ENCODE assay signal across 24 mouse cellular contexts in genomic region chr3:103862721-103863220, GRCm38 (mm10). TPM values are rescaled to one million over a fixed set of nuclear protein-coding genes. Genes with fewer than 3 reads are reported as not detected.
DNase-seq lines count a peak whose midpoint lies in the region; ATAC-seq and TF ChIP-seq lines count a peak whose summit lies in the region.
"Had no signal": no experiment of that assay in that cellular context is flagged by ENCODE, and none has a peak within 500 bp of the region (broad histone marks: within the 10 kb centered on the region; RNA-seq: fewer than 3 reads in every experiment).

No protein-coding gene starts in this region.

- no peaks in the 10 kb centered on the region for H3K9me3 ChIP-seq in CH12.LX (replicated peaks; ENCODE audit: low read length)
- H3K9me3 ChIP-seq in lung, postnatal 0 days (ENCODE audit: low read length): no peaks in the 10 kb centered on the region
- H3K9me3 ChIP-seq: embryonic facial prominence, embryonic 10.5 days; forebrain, embryonic 10.5 days; forebrain, embryonic 15.5 days; heart, embryonic 15.5 days; hindbrain, embryonic 10.5 days had no signal

- dilution Hi-C loops in CH12.LX (cut with MboI; ENCODE audit: extremely low pct_ligation_motif_present, extremely low pct_unique_long_range_greater_than_20kb, low sequenced_read_pairs): no loop called here

- in situ Hi-C loops in CH12.LX (cut with MboI; ENCODE audit: low pct_ligation_motif_present, low pct_unique_long_range_greater_than_20kb, low sequenced_read_pairs): no loop called here

- 80% methylated on average over 3 of the region's 4 CpGs for WGBS in macrophage (ENCODE audit: missing documents)
- WGBS in lung, postnatal 0 days: 62% methylated on average over 4 of the region's 4 CpGs

- no peak for ATAC-seq in lung, postnatal 0 days
- no peak for ATAC-seq in erythroid progenitor cell, adult 5-6 weeks (replicated peaks; ENCODE audit: low FRiP score, poor library complexity, severe bottlenecking)
- ATAC-seq: forebrain, embryonic 15.5 days; intestine, postnatal 0 days had no signal

- TF ChIP-seq EP300 in CH12.LX (IDR thresholded peaks at IDR 0.05; ENCODE audit: low read length): peak; percentile 42
- no peak for TF ChIP-seq EP300 in lung, postnatal 0 days (IDR thresholded peaks at IDR 0.05)

- peak overlapping the region; percentile 69 for H3K4me2 ChIP-seq in CH12.LX (ENCODE audit: insufficient read depth, low read depth, poor library complexity, severe bottlenecking)
- H3K4me2 ChIP-seq in lung, postnatal 0 days (replicated peaks; ENCODE audit: low read depth, low read length): no peak overlapping the region
- H3K4me2 ChIP-seq: forebrain, embryonic 15.5 days; heart, embryonic 11.5 days; heart, embryonic 15.5 days; hindbrain, embryonic 14.5 days had no signal

- H3K79me2 ChIP-seq in CH12.LX (replicated peaks; ENCODE audit: control insufficient read depth, extremely low read depth, insufficient read depth, poor library complexity, severe bottlenecking) (peaks cover 66% of the 10 kb centered on the region), macrophage (ENCODE audit: inconsistent target) (peaks cover 73% of the 10 kb centered on the region)

- intact Hi-C loops in heart, postnatal 25 days (cut with DNase I): no loop called here

- H3K9ac ChIP-seq in CH12.LX (ENCODE audit: insufficient read depth, low read depth): peak overlapping the region; percentile 64
- H3K9ac ChIP-seq in lung, postnatal 0 days (replicated peaks; ENCODE audit: low read depth): no peak overlapping the region
- H3K9ac ChIP-seq: forebrain, embryonic 15.5 days; heart, embryonic 15.5 days; hindbrain, embryonic 14.5 days had no signal

- H3K27me3 ChIP-seq in CH12.LX (replicated peaks): no peaks in the 10 kb centered on the region
- H3K27me3 ChIP-seq in lung, postnatal 0 days (replicated peaks; ENCODE audit: insufficient read depth, low read length): no peaks in the 10 kb centered on the region
- H3K27me3 ChIP-seq: forebrain, embryonic 15.5 days; heart, embryonic 15.5 days had no signal

- H3K27ac ChIP-seq in CH12.LX (ENCODE audit: insufficient read depth, low read depth): peak overlapping the region; percentile 70
- H3K27ac ChIP-seq in macrophage: 0 out of 2 replicates have a peak overlapping the region, but pooled peaks have one; percentile 5
- no peak overlapping the region for H3K27ac ChIP-seq in lung, postnatal 0 days (ENCODE audit: low read length)
- H3K27ac ChIP-seq: embryonic facial prominence, embryonic 10.5 days; forebrain, embryonic 10.5 days; forebrain, embryonic 15.5 days; heart, adult 2 months; heart, embryonic 15.5 days; hindbrain, embryonic 10.5 days; hindbrain, embryonic 14.5 days had no signal

- TF ChIP-seq POLR2A in CH12.LX (IDR thresholded peaks at IDR 0.05; ENCODE audit: low read depth, low read length): no peak

- peak; percentile 46 for DNase-seq in heart, adult 11 months
- no peak for DNase-seq in heart, postnatal 25 days (ENCODE audit: low spot score)
- DNase-seq in 3T3-L1 (ENCODE audit: low read depth, low spot score) (peak; percentile 44), CH12.LX (ENCODE audit: extremely low read depth) (no peak)
- no peak for DNase-seq in adrenal gland, postnatal 25 days
- DNase-seq in lung, postnatal 0 days (ENCODE audit: low spot score): no peak
- DNase-seq: adrenal gland, postnatal 14 days; cerebellum, adult 18-20 months; cerebellum, adult 9-11 months; cerebellum, postnatal 36 days; gastrocnemius, postnatal 10 days; heart, adult 2 months; heart, postnatal 14 days had no signal

- no peak for TF ChIP-seq CTCF in CH12.LX (conservative IDR thresholded peaks at IDR 0.05 in 1 of 2, IDR thresholded peaks at IDR 0.05 in 1 of 2; ENCODE audit: low read depth in 2 of 2, low read length in 2 of 2)
- TF ChIP-seq CTCF in lung, postnatal 0 days (IDR thresholded peaks at IDR 0.05): no peak

- TF ChIP-seq RAD21 in CH12.LX (IDR thresholded peaks at IDR 0.05; ENCODE audit: low read depth, low read length): no peak

- H3K4me1 ChIP-seq in CH12.LX (ENCODE audit: control insufficient read depth in 1 of 2, insufficient read depth in 2 of 2): peaks cover 9 to 39% of the 10 kb centered on the region in 2 experiments
- 0 out of 2 replicates have a peak, but pooled peaks cover 3% of the 10 kb centered on the region for H3K4me1 ChIP-seq in lung, postnatal 0 days (ENCODE audit: insufficient read depth, low read depth, low read length)
- H3K4me1 ChIP-seq: embryonic facial prominence, embryonic 10.5 days; forebrain, embryonic 10.5 days; hindbrain, embryonic 10.5 days had no signal

- H3K4me3 ChIP-seq in CH12.LX (replicated peaks in 1 of 3; ENCODE audit: low read depth in 2 of 3, low read length in 2 of 3, poor library complexity in 1 of 3) (peak overlapping the region; percentile 39 to 77 (median 47)), macrophage (ENCODE audit: inconsistent target) (no peak overlapping the region)
- H3K4me3 ChIP-seq in lung, postnatal 0 days (ENCODE audit: low read depth, low read length): no peak overlapping the region
- H3K4me3 ChIP-seq: embryonic facial prominence, embryonic 10.5 days; forebrain, embryonic 10.5 days; forebrain, embryonic 15.5 days; heart, adult 2 months; heart, embryonic 15.5 days; hindbrain, embryonic 10.5 days had no signal

- H3K36me3 ChIP-seq in CH12.LX (replicated peaks in 1 of 2; ENCODE audit: control insufficient read depth in 1 of 2, insufficient read depth in 1 of 2, low read length in 1 of 2): peaks cover 7 to 20% of the 10 kb centered on the region in 2 experiments
- no peaks in the 10 kb centered on the region for H3K36me3 ChIP-seq in macrophage (ENCODE audit: inconsistent target)
- H3K36me3 ChIP-seq in lung, postnatal 0 days (ENCODE audit: insufficient read depth, low read length): no peaks in the 10 kb centered on the region
- H3K36me3 ChIP-seq: embryonic facial prominence, embryonic 10.5 days; forebrain, embryonic 10.5 days; forebrain, embryonic 15.5 days; heart, embryonic 15.5 days; hindbrain, embryonic 10.5 days had no signal

RNA-seq across cellular contexts. Expression of gene Ptpn22, which starts 3.2 kb away (rescaled TPM):
- total RNA-seq in heart, postnatal 25 days (2021): 1 to 10 TPM in 1 of 2 experiments, under 1 TPM in 1; 0.61 to 1.1 TPM
- total RNA-seq in CH12.LX (2012; rRNA removed): 21.9 and 26.7 TPM in 2 replicates
- 46.9 and 49.7 TPM in 2 replicates for total RNA-seq in CH12.LX (2014; rRNA removed)
- polyA plus RNA-seq in CH12.LX (2012; ENCODE audit: insufficient read length, low read depth): 67.9 and 90.9 TPM in 2 replicates
- 100 to 1,000 TPM in 3 of 26 experiments, 10 to 100 TPM in 22, 1 to 10 TPM in 1; 8.8 to 119 (median 53.3) TPM for total RNA-seq in macrophage (2018; cell fraction: chromatin; rRNA removed)
- 10 to 100 TPM; 16.1 to 56.1 (median 36.7) TPM for total RNA-seq in macrophage (2018; cell fraction: cytosol; rRNA removed)
- 10 to 100 TPM; 13.7 to 89.5 (median 30.4) TPM for total RNA-seq in macrophage (2018; cell fraction: nucleus; rRNA removed)
- polyA plus RNA-seq in macrophage (2018): 18.6 to 55.2 TPM (median 22.4 TPM) in 3 replicates
- 1.1 TPM in 1 of 2 replicates, not detected in the other for total RNA-seq in adrenal gland, postnatal 25 days (2021)
- 1.5 and 2.4 TPM in 2 replicates for polyA plus RNA-seq in lung, postnatal 0 days (2015; fragmentation: Nextera tagmentation; extraction: Ambion mirVana)
- 19.7 and 32.1 TPM in 2 replicates for total RNA-seq in erythroid progenitor cell, adult 5-6 weeks (2015; ENCODE audit: low replicate concordance)
- 10.3 and 10.7 TPM in 2 replicates for total RNA-seq in erythroid progenitor cell, adult 5-6 weeks (2017; ENCODE audit: low replicate concordance)

RNA-seq across cellular contexts. Expression of gene Bcl2l15, which starts 30.4 kb away (rescaled TPM):
- total RNA-seq in heart, postnatal 25 days (2021): not detected
- total RNA-seq in CH12.LX (2012; rRNA removed): 12.2 and 19.3 TPM in 2 replicates
- total RNA-seq in CH12.LX (2014; rRNA removed): 22.4 and 23.0 TPM in 2 replicates
- 24.8 and 24.9 TPM in 2 replicates for polyA plus RNA-seq in CH12.LX (2012; ENCODE audit: insufficient read length, low read depth)
- total RNA-seq in macrophage (2018; cell fraction: chromatin; rRNA removed): 1 to 10 TPM in 1 of 26 experiments, not detected in 25; 1.6 TPM
- under 1 TPM in 2 of 26 experiments, not detected in 24; 0.10 to 0.27 TPM for total RNA-seq in macrophage (2018; cell fraction: cytosol; rRNA removed)
- total RNA-seq in macrophage (2018; cell fraction: nucleus; rRNA removed): 1 to 10 TPM in 5 of 26 experiments, under 1 TPM in 3, not detected in 18; 0.41 to 6.5 (median 1.2) TPM
- polyA plus RNA-seq in macrophage (2018): not detected in 3 replicates
- 0.70 TPM in 1 of 2 replicates, not detected in the other for total RNA-seq in adrenal gland, postnatal 25 days (2021)
- polyA plus RNA-seq in lung, postnatal 0 days (2015; fragmentation: Nextera tagmentation; extraction: Ambion mirVana): 0.31 and 0.88 TPM in 2 replicates
- 5.4 and 12.3 TPM in 2 replicates for total RNA-seq in erythroid progenitor cell, adult 5-6 weeks (2015; ENCODE audit: low replicate concordance)
- 1.7 and 5.3 TPM in 2 replicates for total RNA-seq in erythroid progenitor cell, adult 5-6 weeks (2017; ENCODE audit: low replicate concordance)
- total RNA-seq: adrenal gland, adult 18-20 months; heart, adult 2 months; heart, postnatal 14 days had no signal
- polyA plus RNA-seq: heart, adult 2 months; hindbrain, embryonic 10.5 days had no signal

RNA-seq across cellular contexts. Expression of gene Rsbn1, which starts 51.1 kb away (rescaled TPM):
- total RNA-seq in heart, postnatal 25 days (2021): 1 to 10 TPM; 6.7 to 8.7 TPM
- total RNA-seq in CH12.LX (2012; rRNA removed) (13.0 and 13.4 TPM in 2 replicates), CH12.LX (2014; rRNA removed) (19.6 and 23.5 TPM in 2 replicates)
- polyA plus RNA-seq in CH12.LX (2012; ENCODE audit: insufficient read length, low read depth) (13.8 and 14.5 TPM in 2 replicates), macrophage (2018) (7.3 to 9.9 TPM (median 7.8 TPM) in 3 replicates)
- total RNA-seq in macrophage (2018; cell fraction: chromatin; rRNA removed): 10 to 100 TPM in 24 of 26 experiments, 1 to 10 TPM in 2; 8.7 to 86.0 (median 27.5) TPM
- 10 to 100 TPM in 23 of 26 experiments, 1 to 10 TPM in 3; 8.6 to 24.5 (median 12.6) TPM for total RNA-seq in macrophage (2018; cell fraction: cytosol; rRNA removed)
- 10 to 100 TPM; 12.1 to 69.1 (median 29.5) TPM for total RNA-seq in macrophage (2018; cell fraction: nucleus; rRNA removed)
- 17.7 and 20.2 TPM in 2 replicates for total RNA-seq in adrenal gland, postnatal 25 days (2021)
- 10.4 and 10.9 TPM in 2 replicates for polyA plus RNA-seq in lung, postnatal 0 days (2015; fragmentation: Nextera tagmentation; extraction: Ambion mirVana)
- 27.4 and 38.6 TPM in 2 replicates for total RNA-seq in erythroid progenitor cell, adult 5-6 weeks (2015; ENCODE audit: low replicate concordance)
- total RNA-seq in erythroid progenitor cell, adult 5-6 weeks (2017; ENCODE audit: low replicate concordance): 35.8 and 36.2 TPM in 2 replicates

RNA-seq across cellular contexts. Expression of gene Gm43064, which starts 53.4 kb away (rescaled TPM):
- not detected for total RNA-seq in heart, postnatal 25 days (2021)
- total RNA-seq in CH12.LX (2012; rRNA removed): 3.1 and 4.3 TPM in 2 replicates
- 0.91 and 1.6 TPM in 2 replicates for total RNA-seq in CH12.LX (2014; rRNA removed)
- polyA plus RNA-seq in CH12.LX (2012; ENCODE audit: insufficient read length, low read depth): not detected in 2 replicates
- total RNA-seq in macrophage (2018; cell fraction: chromatin; rRNA removed): 1 to 10 TPM in 1 of 26 experiments, under 1 TPM in 13, not detected in 12; 0.28 to 1.1 (median 0.42) TPM
- under 1 TPM in 16 of 26 experiments, not detected in 10; 0.05 to 0.30 (median 0.10) TPM for total RNA-seq in macrophage (2018; cell fraction: cytosol; rRNA removed)
- total RNA-seq in macrophage (2018; cell fraction: nucleus; rRNA removed): 1 to 10 TPM in 1 of 26 experiments, under 1 TPM in 12, not detected in 13; 0.18 to 2.5 (median 0.47) TPM
- 0.11 TPM in 1 of 3 replicates, not detected in the others for polyA plus RNA-seq in macrophage (2018)
- 0.21 TPM in 1 of 2 replicates, not detected in the other for total RNA-seq in adrenal gland, postnatal 25 days (2021)
- 0.31 TPM in 1 of 2 replicates, not detected in the other for polyA plus RNA-seq in lung, postnatal 0 days (2015; fragmentation: Nextera tagmentation; extraction: Ambion mirVana)
- total RNA-seq in erythroid progenitor cell, adult 5-6 weeks (2015; ENCODE audit: low replicate concordance): 3.2 and 21.4 TPM in 2 replicates
- total RNA-seq in erythroid progenitor cell, adult 5-6 weeks (2017; ENCODE audit: low replicate concordance): 7.6 TPM in 1 of 2 replicates, not detected in the other
- total RNA-seq: adrenal gland, postnatal 14 days; gastrocnemius, postnatal 10 days had no signal
- polyA plus RNA-seq: embryonic facial prominence, embryonic 10.5 days; forebrain, embryonic 15.5 days; heart, adult 2 months; heart, embryonic 15.5 days had no signal

RNA-seq across cellular contexts. Expression of gene Ap4b1, which starts 53.5 kb away (rescaled TPM):
- total RNA-seq in heart, postnatal 25 days (2021): 10 to 100 TPM; 11.7 to 14.9 TPM
- 19.8 and 20.1 TPM in 2 replicates for total RNA-seq in CH12.LX (2012; rRNA removed)
- 31.6 and 31.9 TPM in 2 replicates for total RNA-seq in CH12.LX (2014; rRNA removed)
- polyA plus RNA-seq in CH12.LX (2012; ENCODE audit: insufficient read length, low read depth): 22.6 and 23.1 TPM in 2 replicates
- 10 to 100 TPM; 10.8 to 33.5 (median 20.8) TPM for total RNA-seq in macrophage (2018; cell fraction: chromatin; rRNA removed)
- 10 to 100 TPM in 20 of 26 experiments, 1 to 10 TPM in 6; 6.8 to 12.6 (median 11.2) TPM for total RNA-seq in macrophage (2018; cell fraction: cytosol; rRNA removed)
- total RNA-seq in macrophage (2018; cell fraction: nucleus; rRNA removed): 10 to 100 TPM; 13.6 to 33.0 (median 20.7) TPM
- polyA plus RNA-seq in macrophage (2018): 5.2 to 11.4 TPM (median 9.4 TPM) in 3 replicates
- 19.6 and 23.5 TPM in 2 replicates for total RNA-seq in adrenal gland, postnatal 25 days (2021)
- polyA plus RNA-seq in lung, postnatal 0 days (2015; fragmentation: Nextera tagmentation; extraction: Ambion mirVana): 15.1 and 16.3 TPM in 2 replicates
- total RNA-seq in erythroid progenitor cell, adult 5-6 weeks (2015; ENCODE audit: low replicate concordance): 31.4 and 43.6 TPM in 2 replicates
- total RNA-seq in erythroid progenitor cell, adult 5-6 weeks (2017; ENCODE audit: low replicate concordance): 36.1 and 43.8 TPM in 2 replicates

Comparison
In these comparisons a context has a peak if more than half of its experiments do, and no peak if none do; other contexts are left out.
1. DNase-seq: peak in heart, adult 11 months (single experiment) and 3T3-L1 (single experiment); none in heart, postnatal 25 days (single experiment), CH12.LX (single experiment), adrenal gland, postnatal 25 days (single experiment) and lung, postnatal 0 days (single experiment).
2. H3K4me3 ChIP-seq: peak in CH12.LX (3 of 3); none in macrophage (single experiment) and lung, postnatal 0 days (single experiment).